ENCODE assay signal across 19 mouse cellular contexts in the genomic region with DNA sequence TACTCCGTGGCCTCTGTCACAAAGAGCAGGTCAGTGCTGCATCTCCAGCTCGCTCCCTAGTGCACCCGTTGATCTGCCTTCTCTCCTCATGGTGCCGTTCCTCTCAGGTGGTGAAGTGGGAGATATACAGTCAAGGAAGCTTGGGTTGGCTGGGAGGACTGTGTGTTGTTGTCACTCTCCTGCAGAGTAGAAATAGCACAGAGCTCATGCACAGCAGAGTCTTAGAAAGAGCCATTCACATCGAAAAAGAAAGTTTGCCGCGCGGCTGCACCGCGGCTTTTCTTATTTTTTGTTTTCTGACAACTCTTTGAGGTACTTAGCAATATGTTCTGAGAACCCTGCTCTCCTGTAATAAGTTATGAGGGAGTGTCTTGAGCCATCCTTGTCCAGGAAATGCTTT.
"Had no signal": no experiment of that assay in that cellular context is flagged by ENCODE, and none has a peak within 500 bp of the region (broad histone marks: within the 10 kb centered on the region; RNA-seq: fewer than 3 reads in every experiment).

No protein-coding gene starts in this region.

- H3K9ac ChIP-seq: kidney, embryonic 15.5 days; limb, embryonic 13.5 days; liver, embryonic 14.5 days; neural tube, embryonic 15.5 days had no signal

- H3K27me3 ChIP-seq: kidney, embryonic 15.5 days; limb, embryonic 13.5 days; neural tube, embryonic 15.5 days had no signal

- H3K4me2 ChIP-seq: kidney, embryonic 15.5 days; limb, embryonic 13.5 days; neural tube, embryonic 15.5 days had no signal

- ATAC-seq: intestine, embryonic 16.5 days had no signal

- H3K4me3 ChIP-seq: kidney, embryonic 15.5 days; limb, embryonic 13.5 days; midbrain, embryonic 10.5 days; myocyte; neural tube, embryonic 15.5 days had no signal

- H3K27ac ChIP-seq: kidney, embryonic 15.5 days; limb, embryonic 13.5 days; liver, embryonic 14.5 days; midbrain, embryonic 10.5 days; neural tube, embryonic 15.5 days had no signal

- H3K9me3 ChIP-seq: kidney, embryonic 15.5 days; limb, embryonic 13.5 days; midbrain, embryonic 10.5 days; neural tube, embryonic 15.5 days had no signal

- H3K36me3 ChIP-seq: neural tube, embryonic 15.5 days had no signal

- DNase-seq: kidney, adult 2 months; kidney, postnatal 14 days; layer of hippocampus, adult 9-11 months; layer of hippocampus, postnatal 36 days; left cerebral cortex, postnatal 4 days; lung, adult 2 months; lung, postnatal 14 days; midbrain, embryonic 14.5 days; right cerebral cortex, adult 18-20 months; right cerebral cortex, postnatal 25 days; thymus, adult 18-20 months; thymus, postnatal 14 days had no signal
